Mouse (Mus musculus): Measurements from ENCODE around the gene Foxo1.

Gene Foxo1

DNA sequence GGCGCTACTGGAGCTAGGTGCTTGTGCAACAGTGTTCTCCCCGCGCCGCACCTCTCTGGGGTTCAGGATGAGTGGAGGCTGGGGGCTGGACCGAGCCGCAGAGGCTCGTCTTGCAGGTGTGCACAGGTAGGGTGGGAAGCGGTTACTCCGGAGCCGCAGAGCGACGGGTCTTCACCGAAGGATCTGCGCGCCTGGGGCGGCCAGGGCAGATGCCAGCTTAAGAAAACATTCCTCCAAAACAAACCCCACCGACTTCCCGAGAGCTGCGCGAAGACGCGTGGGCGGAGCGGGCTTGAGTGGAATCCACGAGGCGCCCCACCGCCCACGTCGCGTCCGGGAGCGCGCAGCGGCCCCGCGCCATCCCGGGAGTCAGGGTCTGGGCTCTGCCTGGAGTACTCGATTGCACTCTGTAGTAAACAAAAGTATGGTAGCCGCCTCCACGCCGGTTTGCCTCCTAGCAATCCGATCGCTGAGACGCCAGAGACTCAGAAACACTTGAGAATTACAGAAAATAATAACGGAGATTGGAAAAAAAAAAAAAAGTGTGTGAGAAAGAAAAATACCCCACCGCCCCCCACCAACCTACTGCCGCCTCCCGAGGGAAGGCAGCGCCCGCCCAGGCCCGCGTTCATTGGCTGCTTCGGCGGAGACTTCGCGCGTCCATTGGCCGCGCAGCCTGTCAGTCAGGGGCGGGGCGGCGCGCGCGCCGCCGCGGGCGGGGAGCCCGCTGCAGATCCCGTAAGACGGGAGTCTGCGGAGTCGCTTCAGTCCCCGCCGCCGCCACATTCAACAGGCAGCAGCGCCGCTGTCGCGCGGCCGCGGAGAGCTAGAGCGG lies at the start of gene Foxo1:
Gene Foxo1 (plus strand): TSS at position 685 of the 835 bp plus-strand sequence.
- DNase-seq, result peak; percentile 99

DNA sequence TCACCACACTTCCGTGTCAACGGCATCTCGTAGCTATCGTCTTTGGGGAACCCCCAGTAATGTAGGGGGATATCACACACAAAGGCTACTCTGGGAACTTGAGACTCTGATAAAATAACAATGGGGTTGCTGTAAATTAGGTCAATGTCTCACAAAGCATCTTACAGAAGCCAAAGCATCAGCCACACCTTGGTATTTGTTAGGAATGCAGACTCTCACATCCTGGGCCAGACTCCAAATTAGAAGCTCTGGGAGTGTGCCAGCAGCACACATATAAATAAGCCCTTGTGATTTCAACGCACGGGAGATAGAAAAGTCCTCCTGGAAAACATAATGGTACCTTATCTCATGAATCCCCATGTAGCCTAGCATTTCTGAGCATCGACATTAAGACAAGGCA lies 49.3 kb upstream of the Foxo1 start:
- peak; percentile 49 for DNase-seq

DNA sequence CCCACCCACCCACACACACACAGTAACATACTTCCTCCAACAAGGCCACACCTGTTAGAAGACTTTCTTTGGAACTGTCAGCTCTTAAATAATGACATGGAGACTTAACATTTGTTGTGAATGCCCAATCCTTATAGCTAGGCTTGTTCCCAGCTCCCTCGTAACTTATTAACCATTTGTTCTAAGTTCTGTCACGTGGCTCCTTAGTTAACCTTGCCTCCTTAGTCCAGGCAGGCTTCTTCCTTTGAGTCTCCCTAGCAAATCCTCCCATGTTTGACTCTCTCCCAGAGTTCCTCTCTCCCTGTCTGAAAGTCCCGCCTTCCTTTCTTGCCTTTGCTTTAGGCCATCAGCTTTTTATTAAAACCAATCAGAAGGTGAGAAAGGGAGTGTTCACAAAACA lies 47.1 kb upstream of the Foxo1 start:
- peak; percentile 34 for DNase-seq

DNA sequence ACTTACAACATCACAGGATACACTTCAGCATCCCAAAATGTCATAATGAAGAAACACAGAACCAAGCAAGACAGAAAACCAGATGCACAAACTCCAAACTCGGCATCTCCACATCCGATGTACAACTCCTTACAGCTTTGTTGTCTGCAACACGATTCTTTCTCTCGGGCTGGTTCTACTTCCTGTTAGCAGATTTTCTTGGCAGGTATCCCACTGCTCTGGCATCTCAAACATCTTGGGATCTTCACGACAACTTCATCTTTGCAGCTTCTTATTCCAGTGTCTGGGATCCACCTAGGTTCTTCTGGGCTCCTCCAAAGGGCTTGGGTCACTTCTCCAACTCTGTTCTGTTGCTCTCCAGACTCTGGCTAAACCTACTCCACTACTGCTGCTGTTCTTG lies 46.2 kb upstream of the Foxo1 start:
- peak; percentile 59 for DNase-seq

DNA sequence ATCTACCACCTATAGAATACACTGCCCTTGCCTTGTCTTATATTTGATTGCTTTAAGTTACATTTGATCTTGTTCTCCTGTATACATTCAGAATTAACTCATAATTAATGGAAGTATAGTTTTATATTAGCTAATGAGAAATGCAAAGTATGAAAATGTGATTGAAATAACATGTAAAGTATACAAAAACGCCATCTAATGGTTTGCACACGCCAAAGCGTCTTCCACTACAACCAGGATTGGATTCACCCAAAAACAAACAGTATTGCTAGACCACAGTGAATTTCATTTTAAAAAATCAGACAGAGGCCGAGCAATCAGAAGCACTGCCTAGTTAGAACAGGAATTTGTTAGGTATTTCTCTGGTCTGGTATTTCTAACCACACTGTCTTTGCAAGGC lies 31.6 kb upstream of the Foxo1 start:
- no peak for DNase-seq

DNA sequence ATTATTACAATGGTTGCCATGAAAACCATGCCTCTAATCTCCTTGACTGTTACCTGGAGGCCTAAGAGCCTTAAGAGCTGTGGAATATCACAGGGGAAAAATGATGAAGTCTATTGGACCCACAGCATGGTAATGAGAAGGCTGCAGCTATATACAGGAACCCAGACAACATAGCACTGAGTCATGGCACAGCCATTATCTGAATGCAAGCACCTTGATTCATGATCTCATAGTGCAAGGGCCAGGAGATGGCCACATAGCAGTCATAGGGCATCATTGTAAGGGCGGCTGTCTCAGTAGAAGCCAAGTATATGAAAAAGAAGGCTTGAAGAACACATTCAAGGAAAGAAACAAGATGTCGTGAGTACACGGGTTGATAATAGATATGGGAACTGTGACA lies 31.0 kb upstream of the Foxo1 start:
- no peak for DNase-seq

DNA sequence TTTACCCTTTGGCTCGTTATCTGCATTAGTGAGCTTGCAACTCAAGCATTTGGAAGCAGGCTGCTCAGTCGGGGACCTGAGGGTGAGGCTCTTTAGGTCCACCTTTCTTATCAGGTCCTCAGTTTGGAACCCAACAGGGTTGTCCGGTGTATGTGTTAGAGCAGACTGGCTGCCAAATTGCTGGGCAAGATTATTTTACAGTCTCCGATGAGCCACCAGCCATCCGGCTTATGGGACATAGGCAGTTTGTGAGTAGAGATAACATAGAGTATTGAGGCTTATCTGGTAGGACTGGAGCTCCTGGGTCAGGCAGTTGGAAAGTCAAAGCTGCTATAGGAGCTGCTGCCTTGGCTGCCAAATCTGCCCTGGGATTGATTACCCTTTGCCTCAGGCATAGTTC lies 27.1 kb upstream of the Foxo1 start:
- DNase-seq, result peak; percentile 72

DNA sequence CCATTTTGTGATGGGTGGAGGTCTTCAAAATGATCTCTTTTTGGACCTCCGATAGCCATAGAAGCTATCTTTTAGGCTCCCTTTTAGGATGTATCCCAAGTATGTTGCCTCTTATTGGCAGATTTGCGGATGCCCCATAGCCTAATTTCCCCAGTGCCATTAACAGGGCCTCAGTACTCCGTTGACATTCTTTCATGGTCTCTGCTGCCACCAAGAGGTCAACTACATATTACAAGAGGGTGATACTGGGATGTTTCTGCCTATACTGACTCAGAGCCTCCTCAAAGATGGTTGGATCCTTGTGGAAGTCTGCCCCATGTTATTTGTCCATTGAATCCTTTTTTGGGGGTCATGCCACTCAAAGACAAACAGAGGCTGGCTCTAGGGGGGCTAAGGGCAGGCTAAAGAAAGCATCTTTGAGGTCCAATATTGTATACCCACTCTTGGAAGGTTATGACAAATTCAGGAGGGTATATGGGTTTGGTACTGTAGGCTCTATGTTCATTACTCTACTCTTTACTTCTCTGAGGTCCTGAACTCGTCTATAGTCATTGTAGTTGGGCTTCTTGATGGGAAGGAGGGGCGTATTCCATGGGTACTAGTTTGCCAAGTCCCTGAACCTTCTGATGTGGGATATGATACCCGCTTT lies 25.6 kb upstream of the Foxo1 start:
- peak; percentile 94 for DNase-seq

DNA sequence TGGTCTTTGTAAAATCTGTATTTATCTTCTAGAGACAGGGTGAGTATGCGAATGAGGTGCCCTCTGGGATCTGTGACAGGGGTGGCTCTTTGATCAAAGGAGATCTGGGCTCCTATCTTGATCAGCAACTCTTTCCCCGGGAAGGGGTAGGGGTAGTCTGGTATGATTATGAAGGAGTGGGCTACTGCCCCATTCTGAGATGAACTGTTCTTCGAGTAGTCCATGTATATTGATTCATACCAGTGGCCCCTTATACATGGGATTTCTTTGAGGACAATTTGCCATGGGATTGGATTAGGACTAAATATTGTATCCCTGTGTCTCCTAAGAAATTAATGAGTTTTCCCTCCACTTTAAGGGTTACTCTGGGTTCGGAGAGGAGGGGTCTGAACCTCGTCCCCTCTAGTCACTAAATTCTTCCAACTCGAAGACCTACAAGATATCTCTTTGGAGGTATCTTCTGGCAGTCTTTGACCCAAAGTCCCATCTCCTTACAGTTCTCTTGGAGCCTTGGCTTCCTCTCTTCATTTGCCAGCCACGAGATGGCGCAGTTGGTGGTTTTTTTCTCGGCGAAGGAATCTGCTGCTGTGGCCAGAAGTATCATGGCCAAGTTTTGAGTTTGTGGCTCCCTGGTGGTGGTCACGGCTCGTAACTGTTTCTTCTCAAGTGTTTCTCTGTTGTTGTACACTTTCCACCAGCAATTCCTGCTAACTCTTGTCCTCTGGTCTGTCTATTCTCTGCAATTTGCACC lies 24.7 kb upstream of the Foxo1 start:
- peak; percentile 87 for DNase-seq

DNA sequence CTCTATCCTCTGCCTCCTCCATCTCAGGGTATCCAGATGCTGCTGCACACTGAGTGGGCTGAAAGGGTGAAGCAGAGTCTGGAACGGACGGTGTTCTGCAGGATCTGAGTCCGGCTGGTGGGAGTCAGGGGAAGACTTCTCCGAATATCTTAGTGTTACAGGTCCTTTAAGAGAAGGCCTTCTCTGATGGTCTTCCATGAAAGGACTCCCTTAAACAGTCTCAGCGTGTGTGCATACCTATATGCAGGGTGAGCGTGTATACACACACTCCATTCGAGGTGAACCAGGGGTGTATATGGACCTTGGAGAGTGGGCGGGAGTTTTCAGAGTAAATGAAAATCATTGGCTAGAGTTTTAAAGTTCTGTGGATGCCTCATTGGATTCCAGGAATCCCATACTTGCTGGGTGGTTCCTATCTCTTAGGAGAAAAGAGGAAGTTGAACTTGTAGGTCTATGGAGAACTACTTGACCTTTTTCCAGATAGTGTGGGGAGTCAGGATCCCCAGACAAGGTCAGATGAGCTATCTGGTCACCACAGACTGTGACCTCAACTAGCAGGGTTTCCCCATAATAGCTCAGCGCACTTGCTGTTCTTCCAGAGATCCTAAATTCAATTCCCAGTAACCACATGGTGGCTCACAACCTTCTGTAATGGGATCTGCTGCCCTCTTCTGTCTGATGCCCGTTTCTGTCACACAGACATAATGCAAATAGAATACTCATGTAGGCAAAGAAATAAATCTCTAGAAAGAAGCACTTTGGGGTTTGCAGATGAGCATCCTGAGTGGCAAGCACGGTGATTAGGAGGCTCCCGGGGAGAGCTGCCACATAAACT lies 21.9 kb upstream of the Foxo1 start:
- DNase-seq, result peak; percentile 78

DNA sequence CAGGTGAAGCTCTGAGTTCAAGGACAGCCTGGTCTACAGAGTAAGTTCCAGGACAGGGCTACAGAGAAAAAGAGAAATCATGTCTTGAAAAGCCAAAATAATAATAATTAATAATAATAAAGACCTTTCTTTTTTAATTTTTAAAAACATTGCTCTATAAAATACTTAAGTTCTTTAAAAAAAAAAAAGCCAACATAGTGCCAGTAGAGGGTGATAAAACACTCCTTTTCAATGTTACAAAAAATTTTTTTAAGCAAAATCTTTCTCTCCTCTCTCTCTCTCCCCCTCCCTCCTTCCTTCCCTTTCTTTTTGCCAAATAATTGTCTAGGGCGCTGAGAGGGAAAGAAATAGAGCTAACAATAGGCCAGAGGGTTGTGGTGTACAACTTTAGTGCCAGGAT lies 17.0 kb upstream of the Foxo1 start:
- DNase-seq, result no peak

DNA sequence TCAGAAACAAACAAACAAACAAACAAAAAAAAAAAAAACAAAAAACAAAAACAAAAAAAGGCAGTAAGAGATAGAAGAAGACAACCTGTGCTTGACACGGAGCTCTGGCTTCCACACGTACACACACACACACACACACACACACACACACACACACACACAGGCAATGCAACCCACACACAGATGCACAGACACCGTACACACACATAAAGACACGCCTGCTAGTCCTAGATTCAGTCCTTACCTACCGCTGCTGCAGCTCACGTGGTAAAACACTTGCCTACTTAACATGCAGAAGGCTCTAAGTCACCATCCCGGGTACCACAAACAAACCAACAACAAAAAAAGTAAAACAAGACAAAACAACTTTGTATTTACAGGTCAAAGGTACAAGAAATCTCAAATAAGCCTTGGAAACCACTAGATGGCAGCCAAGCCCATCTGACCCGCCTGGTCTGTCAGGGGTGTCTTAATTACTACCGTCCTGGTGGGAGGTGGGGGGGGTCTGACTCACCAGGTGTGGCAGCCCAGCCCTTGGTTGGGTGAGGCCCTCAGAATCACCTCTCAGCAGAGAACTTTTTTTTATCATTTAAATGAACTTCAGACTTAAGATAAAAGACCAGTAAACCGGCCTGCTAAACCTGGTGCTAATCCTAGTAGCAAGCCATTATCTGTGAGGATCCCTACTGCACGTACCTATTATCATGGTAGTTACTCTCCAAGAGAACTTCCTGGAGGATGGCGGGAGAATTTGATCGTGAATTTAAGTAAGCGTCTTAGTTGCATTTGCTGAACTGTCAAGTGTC lies 14.3 kb upstream of the Foxo1 start:
- DNase-seq, result peak; percentile 87

DNA sequence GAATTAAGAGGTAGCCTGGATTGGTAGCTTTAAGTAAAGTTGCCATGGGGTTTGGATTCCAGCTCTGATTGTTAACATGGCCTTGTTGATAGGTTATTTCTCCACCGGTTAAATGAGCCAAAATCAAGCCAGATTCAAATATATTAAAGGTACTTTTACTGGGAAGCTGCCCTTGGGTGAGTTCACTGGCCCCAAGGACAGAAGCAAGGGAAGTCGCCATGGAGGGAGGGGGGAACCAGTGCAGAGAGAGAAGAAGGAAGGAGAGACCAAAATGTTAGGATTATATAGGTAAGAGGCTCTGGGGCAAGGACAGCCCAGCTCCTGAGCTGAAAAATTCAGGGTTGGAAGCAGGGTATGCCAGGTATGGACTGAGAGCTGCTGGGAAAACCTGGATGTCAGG lies 13.6 kb upstream of the Foxo1 start:
- DNase-seq, result no peak

DNA sequence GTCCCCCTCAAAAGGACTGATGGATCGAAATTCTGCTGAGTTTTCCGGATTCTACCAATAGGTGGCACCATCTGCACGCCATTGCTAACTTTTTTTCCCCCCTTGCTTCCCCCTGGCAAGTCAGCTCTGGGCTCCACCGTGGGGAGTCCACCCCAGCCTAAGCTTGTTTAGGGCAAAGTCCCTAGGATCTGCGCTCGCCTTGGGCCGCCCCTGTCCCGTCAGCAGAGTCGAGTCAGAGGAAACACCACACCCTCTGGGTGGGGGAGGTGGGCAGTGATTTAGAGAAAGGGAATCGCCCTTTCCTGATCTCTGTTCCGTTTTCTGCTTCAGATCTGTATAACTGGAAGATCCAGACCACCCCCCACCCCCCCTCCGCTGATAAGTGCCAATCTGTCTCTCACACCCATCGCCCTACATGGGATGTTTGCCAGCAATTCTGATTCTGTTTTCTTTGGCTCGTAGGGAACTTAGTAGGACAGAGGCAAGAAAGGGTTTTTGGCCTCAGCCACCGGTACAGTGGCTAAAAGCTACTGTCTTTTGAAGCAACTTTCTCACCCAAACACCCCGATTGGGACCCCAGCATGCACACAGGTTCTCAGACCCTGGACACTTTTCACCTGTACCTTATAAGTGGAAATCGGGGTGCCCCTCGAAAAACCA lies 10.2 kb upstream of the Foxo1 start:
- peak; percentile 98 for DNase-seq

DNA sequence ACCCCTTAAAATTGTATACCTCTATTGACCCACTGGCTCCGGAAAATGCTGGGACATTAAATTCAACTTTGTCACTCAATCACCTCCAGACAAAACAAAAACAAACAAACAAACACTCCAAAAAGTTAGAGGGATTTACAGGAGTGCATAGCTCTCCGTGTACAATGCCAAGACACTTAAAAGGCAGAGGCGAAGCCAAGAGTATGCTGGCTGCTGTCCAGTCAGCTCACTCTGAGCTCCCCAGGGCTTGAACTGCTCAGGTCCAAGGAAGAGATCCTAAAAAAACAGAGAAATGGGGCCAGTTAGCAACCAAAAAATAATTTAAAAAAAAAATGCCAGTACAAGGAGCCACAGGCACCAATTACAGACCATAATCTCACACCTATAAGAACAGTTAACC lies 9.6 kb upstream of the Foxo1 start:
- peak; percentile 97 for DNase-seq

DNA sequence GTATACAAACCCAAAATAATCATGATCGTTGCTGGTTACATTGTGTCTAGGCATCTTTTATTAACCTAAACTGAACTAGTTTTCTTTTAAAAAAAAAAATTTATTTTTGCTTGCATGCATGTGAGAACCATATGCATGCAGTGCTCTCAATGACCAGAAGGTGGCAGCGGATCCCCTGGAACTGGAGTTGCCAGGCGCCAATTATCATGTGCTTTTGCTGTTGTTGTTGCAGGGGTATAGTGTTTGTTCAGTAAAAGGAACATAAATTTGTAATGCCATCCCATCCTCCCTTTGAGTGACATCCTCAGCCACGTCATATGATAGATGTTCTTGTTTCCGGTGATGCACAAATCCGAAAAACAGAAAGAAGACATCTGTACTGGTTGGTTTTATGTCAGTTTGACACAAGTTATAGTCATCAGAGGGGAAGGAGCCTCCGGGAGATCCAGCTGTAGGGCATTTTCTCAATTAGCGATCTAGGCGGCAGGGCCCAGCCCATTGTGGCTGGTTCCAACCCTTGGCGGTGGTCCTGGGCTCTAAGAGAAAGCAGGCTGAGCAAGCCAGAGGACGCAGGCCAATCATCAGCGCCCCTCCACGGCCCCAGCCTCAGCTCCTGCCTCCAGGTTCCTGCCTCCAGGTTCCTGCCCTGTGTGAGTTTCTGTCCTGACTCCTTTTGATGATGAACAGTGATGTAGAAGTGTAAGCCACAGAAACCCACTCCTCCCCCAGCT lies 5.5 kb upstream of the Foxo1 start:
- DNase-seq, result peak; percentile 95

DNA sequence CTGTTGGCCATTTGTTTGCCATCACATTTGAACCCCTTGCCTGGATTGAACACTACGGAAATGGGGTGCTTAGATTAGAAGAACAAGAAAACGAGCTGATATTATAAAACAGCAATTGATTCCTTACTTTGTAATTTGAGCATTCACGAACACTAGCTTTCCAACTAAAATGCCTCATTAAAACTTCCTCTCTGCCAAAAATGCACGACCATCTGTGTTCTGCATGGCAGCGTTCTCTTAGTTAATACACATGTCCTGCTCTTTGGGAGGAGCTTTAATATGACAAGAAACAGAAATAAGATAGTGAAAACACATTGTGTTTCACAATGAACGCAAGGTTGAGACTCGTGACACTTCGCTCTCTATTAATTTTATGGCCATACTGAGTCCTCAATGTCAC lies 3.8 kb upstream of the Foxo1 start:
- no peak for DNase-seq

DNA sequence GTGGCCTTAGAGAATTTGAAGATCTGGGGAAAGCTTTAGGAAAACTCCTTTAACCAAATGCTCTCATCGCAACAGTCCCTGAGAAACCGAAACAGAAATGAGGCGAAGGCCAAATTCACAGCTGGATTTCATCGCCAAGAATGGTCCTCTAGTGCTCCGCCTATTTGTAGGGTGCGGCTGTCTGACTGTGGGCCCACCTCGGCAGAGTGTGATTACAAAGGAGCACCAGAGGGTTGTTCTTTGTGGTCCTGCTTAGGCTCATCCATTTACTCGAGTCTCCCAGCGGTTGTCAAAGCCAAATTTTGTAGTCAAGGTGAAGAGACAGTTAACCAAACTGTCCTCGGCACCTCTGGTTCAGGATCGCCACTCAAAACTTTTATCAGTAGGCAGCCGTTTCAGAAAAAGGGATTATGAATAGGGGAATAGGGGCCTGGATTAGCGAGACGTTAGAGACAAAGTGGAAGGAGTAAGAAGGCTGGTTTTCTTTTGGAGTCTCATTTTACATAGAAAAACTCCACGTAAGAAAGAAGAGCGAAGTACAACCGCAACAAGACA lies 1.5 kb upstream of the Foxo1 start:
- DNase-seq, result peak; percentile 98

DNA sequence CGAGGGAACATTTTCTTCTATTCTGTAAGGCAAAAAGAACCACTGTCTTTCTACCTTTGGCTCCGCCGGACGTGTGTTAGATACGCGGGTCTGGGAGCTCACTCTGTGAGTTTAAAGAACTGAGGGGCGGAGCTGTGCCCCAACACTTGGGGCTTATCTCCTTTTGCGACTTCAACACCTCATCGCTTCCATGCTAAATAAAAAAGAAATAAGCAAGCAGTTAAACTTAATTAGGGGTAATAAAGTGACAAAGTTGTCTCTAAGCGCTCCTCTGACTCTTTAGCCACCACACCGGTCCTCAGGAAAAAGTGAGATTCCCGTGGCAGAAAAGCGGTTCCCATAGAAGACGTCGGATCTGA lies 864 bp upstream of the Foxo1 start:
- no peak for DNase-seq

DNA sequence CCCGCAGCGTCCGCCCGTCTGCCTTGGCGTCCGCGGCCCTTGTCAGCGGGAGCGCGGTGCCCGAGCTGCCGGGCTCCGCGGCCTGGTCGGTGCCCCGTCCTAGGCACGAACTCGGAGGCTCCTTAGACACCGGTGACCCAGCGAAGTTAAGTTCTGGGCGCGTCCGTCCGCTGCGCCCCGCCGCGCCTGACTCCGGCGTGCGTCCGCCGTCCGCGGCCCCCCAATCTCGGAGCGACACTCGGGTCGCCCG lies 276 bp downstream of the Foxo1 start:
- DNase-seq, result no peak

Measured in heart, adult 11 months (tissue).